Mouse (Mus musculus) yolk sac, embryonic 10.5 days (tissue): ENCODE results near the gene 4933417A18Rik.
"Not testable (repeated sequence)": the region's sequence is repeated elsewhere in the genome, so short reads cannot be mapped to it uniquely, and the experiment has no call there.

Experiments
- DNase-seq: peaks from one replicate; pipeline ENCODE4 v3.0.0-alpha.2; 2017; ENCODE audit warnings: low spot score

4933417A18Rik gene

GRCm38 (mm10) chr13:34924210-34924609, at the start of gene 4933417A18Rik, which contains the start of gene Fam217a:
4933417A18Rik (plus strand) TSS chr13:34924409.
Fam217a (minus strand) TSS chr13:34924310.
- no peak for DNase-seq

GRCm38 (mm10) chr13:34874736-34875135, 49.5 kb upstream of the 4933417A18Rik start:
- DNase-seq: not testable (repeated sequence)

- DNase-seq: peak; percentile 94
These were observed 49.0 kb upstream of the 4933417A18Rik start, which contains the start of gene Prpf4b for GRCm38 (mm10) chr13:34875166-34875710. Prpf4b (plus strand) TSS chr13:34875302.

GRCm38 (mm10) chr13:34875741-34876445, 48.3 kb upstream of the 4933417A18Rik start:
- DNase-seq: peak; percentile 73

GRCm38 (mm10) chr13:34876481-34876880, 47.7 kb upstream of the 4933417A18Rik start:
- no peak for DNase-seq

- DNase-seq: no peak
These were observed 31.3 kb upstream of the 4933417A18Rik start for GRCm38 (mm10) chr13:34892871-34893270.

- no peak for DNase-seq
These were observed 9.6 kb upstream of the 4933417A18Rik start for GRCm38 (mm10) chr13:34914614-34915013.

GRCm38 (mm10) chr13:34916520-34917167, 7.6 kb upstream of the 4933417A18Rik start:
- DNase-seq: peak; percentile 17

GRCm38 (mm10) chr13:34934931-34935644, 10.9 kb downstream of the 4933417A18Rik start:
- DNase-seq: no peak

- no peak for DNase-seq
These were observed 18.2 kb downstream of the 4933417A18Rik start for GRCm38 (mm10) chr13:34942370-34942769.

- not testable (repeated sequence) for DNase-seq
These were observed 27.2 kb downstream of the 4933417A18Rik start for GRCm38 (mm10) chr13:34951437-34951836.

- DNase-seq: no peak
These were observed 32.7 kb downstream of the 4933417A18Rik start for GRCm38 (mm10) chr13:34956901-34957300.

GRCm38 (mm10) chr13:34958158-34958557, 33.9 kb downstream of the 4933417A18Rik start:
- not testable (repeated sequence) for DNase-seq

GRCm38 (mm10) chr13:34960996-34961770, 37.0 kb downstream of the 4933417A18Rik start:
- peak; percentile 72 for DNase-seq

- peak; percentile 66 for DNase-seq
These were observed 39.5 kb downstream of the 4933417A18Rik start, which contains the start of gene Eci3 for GRCm38 (mm10) chr13:34963511-34964397. Eci3 (minus strand) TSS chr13:34963810.

- DNase-seq: peak; percentile 3
These were observed 40.2 kb downstream of the 4933417A18Rik start for GRCm38 (mm10) chr13:34964419-34964818.

- DNase-seq: peak; percentile 7
These were observed 40.7 kb downstream of the 4933417A18Rik start for GRCm38 (mm10) chr13:34964866-34965265.

- DNase-seq: not testable (repeated sequence)
These were observed 41.4 kb downstream of the 4933417A18Rik start for GRCm38 (mm10) chr13:34965647-34966046.

GRCm38 (mm10) chr13:34972456-34972855, 48.2 kb downstream of the 4933417A18Rik start:
- DNase-seq: not testable (repeated sequence)

- DNase-seq: peak; percentile 12
These were observed 48.9 kb downstream of the 4933417A18Rik start for GRCm38 (mm10) chr13:34973149-34973548.
